Mouse (Mus musculus): ENCODE measurements at regions not wholly inside any gene's neighbourhood (a gene's known extent, or its start where the extent isn't known, plus 50 kb on each side); places are given as distances from the start of the nearest gene placed in this dataset.
"Not testable (repeated sequence)": the region's sequence is repeated elsewhere in the genome, so short reads cannot be mapped to it uniquely, and the experiment has no call there.

DNA sequence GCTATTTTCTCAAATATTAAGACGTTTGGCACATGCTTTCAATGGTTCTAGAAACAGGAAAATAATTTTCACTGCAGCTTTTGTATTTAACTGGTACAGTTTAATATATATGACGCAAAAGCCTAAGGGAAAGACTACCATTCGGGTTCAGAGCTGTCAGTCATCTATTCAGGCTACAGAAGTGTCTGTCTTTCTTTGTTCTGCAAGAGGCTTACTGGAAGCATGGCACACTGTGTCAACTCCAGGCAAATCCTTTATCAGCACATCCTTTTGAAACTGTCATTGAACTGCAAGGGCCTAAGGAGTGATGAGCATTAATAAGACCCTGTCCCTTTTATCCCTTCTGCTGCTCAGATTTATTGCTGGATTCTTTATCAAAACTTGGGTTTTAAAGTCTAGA is 303.8 kb upstream of the Gm5152 start:
- not testable (repeated sequence) for DNase-seq

DNA sequence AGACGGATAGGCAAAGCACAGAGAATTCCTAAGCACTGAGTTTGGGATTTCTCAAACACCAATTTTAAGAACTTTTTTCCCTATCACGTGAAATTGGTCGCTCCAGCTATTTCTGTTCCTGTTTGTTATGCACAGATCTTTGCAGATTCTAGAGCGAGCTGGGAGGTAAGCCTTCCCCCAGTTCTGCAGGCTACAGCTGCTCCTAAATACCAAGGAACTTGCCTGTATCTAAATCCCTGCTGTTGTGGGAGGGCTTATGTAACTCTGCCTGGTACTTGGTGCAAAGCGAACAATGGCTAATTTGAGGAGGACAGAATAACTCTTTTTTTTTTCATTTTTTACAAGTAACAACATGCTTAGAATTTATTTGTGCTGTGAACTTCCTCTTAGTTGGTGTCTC is 316.0 kb upstream of the Gm5152 start:
- DNase-seq = peak; percentile 87

DNA sequence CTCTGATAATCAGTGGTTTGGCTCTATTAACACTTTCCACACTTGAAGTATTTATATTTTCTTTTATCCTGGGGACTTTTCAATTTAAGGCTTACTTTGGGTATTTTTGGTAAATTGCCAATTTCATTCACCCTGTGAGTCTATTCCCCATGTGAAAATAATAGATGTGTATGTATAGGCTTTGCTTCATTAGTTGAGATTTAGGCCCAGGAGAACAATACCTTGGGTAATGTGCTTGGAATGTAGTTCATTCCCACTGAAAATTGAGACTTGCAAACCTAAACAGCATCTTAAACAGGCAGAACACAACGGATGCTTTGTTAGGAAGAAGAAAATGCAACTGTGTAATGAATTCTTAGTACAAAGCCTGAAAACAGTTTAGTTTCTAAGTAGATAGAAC is 346.1 kb upstream of the Gm5152 start:
- DNase-seq = no peak

DNA sequence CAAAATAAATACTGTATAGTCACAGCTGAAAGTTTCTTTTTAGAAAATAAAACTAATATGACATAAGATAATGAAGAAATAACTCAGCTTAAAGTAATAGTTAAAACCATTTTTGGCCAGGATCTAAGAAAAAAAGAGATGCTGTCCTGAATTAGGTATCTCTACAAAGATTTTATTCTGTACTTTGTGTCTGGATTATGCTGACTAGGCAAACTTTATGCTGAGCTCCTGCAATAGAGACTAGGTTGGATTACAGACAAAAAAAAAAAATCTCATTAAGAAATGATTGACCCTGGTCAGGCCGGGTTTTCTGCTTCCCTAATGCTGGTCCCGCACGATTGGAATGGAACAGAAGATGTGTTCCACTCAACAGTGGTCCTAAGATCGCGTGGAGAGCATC is 346.8 kb upstream of the Gm8871 start:
- no peak for DNase-seq

DNA sequence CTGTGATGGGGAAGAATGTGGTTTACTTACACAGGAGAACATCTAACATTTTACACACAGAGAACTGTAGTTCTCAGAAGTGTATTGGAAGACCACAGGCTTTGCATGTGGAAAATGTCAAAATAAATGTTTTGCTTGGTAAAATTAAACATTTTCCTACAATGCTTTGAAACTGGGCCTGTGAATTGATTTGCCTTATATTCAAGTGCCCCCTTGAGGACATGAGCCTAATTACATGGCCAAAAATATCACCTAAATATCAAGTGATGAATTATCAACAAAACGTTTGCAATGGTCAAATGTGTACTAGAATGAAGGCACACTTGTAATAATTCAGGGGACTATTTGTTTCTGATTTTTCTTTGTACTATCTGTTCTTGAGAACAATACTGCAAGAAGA is 314.4 kb upstream of the Gm8871 start:
- DNase-seq = peak; percentile 9

DNA sequence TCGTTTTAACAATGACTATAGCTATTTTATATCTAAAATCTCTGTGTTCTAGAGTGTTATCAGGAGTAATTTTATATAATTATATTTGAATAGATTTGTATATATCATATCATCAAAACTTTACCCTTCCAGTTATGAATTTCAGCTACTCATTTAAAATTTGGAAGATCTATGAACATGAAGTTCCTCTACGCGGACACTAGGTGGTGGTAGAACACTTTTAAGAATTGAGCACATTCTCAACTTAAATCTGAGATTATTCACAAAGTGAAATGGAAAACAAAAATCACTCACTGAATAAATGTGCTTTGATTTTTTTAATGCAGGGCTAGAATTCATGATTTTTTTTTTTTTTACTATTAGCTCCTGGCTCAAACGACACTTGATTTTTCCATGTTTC is 299.5 kb upstream of the Gm8871 start:
- no peak for DNase-seq

DNA sequence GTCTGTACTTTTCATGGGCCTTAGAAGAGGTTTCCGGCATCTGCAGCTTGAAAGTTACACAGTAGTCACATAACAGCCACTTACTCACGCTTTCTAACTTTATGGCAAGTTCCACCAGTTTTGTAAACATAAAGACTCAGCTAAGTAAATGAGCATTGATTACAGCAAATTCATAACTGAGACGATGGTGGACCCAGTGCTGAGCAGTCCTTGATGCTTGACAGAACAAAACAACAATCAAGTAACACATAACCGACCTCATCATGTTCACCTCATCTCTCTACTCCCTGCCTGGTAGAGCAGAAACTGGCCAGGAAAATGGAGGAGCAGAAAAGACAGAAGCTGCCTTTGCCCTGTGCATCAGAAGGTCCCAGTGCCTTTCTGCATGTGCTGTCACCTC is 284.3 kb upstream of the Gm8871 start:
- no peak for DNase-seq

DNA sequence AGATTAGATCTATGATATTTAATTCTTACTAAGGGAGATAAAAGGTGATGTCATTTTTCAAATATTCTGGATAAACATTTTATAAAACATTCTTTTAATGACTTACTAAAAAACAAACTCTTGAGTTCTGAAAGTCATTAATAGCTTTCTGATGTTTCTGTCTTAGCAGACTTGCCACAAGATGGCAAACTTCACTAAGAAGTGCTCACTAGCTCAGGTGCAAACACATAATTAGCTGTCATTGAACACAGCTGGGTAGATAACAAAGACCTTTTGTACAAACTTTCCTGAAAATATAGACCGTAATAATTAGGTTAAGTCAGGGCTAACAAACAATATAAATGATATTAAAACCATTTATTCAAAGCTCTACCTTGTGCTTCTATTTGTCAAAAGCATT is 273.4 kb upstream of the Gm8871 start:
- no peak for DNase-seq

DNA sequence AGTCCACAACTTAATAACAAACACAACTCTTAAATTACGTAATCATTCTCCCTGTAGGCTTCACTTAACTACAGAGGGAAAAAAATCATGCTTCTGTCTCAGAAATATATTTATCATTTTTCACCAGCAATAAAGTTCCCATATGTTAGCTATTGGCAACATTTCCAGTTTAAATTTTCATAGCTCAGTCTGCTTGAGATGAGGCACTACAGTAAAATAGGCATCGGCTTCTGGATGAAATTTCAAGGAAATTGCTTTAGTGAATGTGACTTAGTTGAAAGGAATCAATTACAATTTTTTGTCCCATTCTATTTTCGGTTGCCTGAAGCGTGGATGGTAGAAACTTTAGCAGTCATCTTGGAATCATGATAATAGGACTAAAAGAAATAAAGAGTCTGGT is 262.1 kb upstream of the Gm8871 start:
- DNase-seq = no peak

DNA sequence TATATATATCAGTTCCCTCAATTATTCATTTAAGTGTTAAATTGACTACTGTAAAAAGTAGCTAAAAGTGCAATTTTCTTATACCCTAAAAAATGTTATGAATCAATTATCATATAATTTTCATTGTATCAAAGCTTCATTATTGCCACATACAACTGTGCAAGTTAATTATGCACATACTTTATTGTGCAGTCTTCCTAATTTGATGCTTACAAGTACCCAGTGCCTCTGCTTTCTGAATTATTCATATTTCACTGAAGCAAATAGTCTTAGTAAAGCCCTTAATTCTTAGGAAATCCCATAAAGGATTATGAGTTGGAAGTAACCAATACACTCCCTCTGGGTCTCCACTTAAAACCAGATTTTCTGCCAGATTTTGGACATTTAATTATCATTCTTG is 220.5 kb upstream of the Gm8871 start:
- DNase-seq = no peak

DNA sequence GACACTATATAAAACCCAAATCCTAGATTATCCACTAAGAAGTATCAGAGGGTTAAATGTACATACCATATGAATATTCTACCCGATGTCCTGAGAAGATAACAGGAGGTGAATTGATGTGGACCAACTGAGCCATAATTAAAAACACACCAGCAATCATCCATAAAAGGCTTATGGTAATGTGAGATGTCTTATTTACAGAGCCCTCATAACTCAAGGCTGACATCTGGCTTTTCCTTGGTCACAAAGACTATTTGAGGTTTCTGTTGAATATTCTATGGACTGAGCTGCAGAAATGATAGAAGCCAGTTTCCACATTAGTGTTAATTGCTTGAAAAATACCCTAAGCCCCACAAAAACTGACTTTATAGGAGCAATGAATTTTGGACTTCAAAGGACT is 198.1 kb upstream of the Gm8871 start:
- no peak for DNase-seq

DNA sequence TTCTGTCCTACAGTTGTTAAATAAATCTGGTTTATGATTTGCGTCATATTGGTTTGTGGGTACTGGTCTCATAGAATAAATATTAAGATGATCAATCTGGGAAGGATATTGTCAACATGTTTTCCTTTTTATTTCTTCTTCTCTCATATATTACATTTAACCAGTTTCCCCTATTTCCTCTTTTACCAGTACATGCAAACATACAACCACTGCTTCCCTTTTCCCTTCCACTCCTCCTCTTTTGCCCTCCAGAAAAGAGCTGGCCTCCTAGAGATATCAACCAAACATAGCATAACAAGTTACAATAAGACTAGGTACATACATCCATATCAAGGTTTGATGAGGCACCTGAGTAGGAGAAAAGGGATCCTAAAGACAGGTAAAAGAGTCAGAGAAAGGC is 180.1 kb upstream of the Gm8871 start:
- no peak for DNase-seq
